Mouse (Mus musculus) liver, embryonic 15.5 days (tissue): ENCODE measurements around the gene Mia. TPM values are rescaled to one million over a fixed set of nuclear protein-coding genes. Genes with fewer than 3 reads are reported as not detected.

Experiments
- ATAC-seq: fragments of 200-750 bp; cut with Nextera tagmentation; 2 replicates; pipeline ENCODE4 v1.8.0; 2017; ENCODE audit warnings: moderate number of reproducible peaks, mild to moderate bottlenecking, moderate library complexity; ENCODE audit not compliant: insufficient read depth
- H3K27ac ChIP-seq: fragments of 300-500 bp; sonication (generic); replicated peaks from 2 replicates; pipeline ENCODE4 v1.5.1; 2015; ENCODE audit warnings: mild to moderate bottlenecking, inconsistent platforms
- H3K27me3 ChIP-seq: fragments of 300-500 bp; sonication (generic); 2 replicates; pipeline ENCODE4 v1.6.1; 2015; ENCODE audit warnings: mild to moderate bottlenecking, inconsistent platforms
- H3K36me3 ChIP-seq: fragments of 300-500 bp; sonication (generic); replicated peaks from 2 replicates; pipeline ENCODE4 v1.6.1; 2015; ENCODE audit warnings: moderate library complexity, mild to moderate bottlenecking, inconsistent platforms
- H3K4me1 ChIP-seq: fragments of 300-500 bp; sonication (generic); replicated peaks from 2 replicates; pipeline ENCODE4 v1.6.1; 2015; ENCODE audit warnings: inconsistent platforms
- H3K4me2 ChIP-seq: fragments of 300-500 bp; sonication (generic); 2 replicates; pipeline ENCODE4 v1.6.1; 2015; ENCODE audit warnings: moderate library complexity, mild to moderate bottlenecking, inconsistent platforms
- H3K4me3 ChIP-seq: fragments of 300-500 bp; sonication (generic); replicated peaks from 2 replicates; pipeline ENCODE4 v1.5.1; 2015; ENCODE audit warnings: mild to moderate bottlenecking, inconsistent platforms
- H3K9ac ChIP-seq: fragments of 300-500 bp; sonication (generic); 2 replicates; pipeline ENCODE4 v1.6.1; 2015; ENCODE audit warnings: moderate library complexity, mild to moderate bottlenecking, inconsistent platforms
- H3K9me3 ChIP-seq: fragments of 300-500 bp; sonication (generic); replicated peaks from 2 replicates; pipeline ENCODE4 v1.6.1; 2016; ENCODE audit warnings: inconsistent platforms
- WGBS: fragments of 180-500 bp; shearing (Covaris S2); methylation state at CpG from one replicate; pipeline ENCODE4 v1.1.7; 2015; ENCODE audit warnings: mixed read lengths; ENCODE audit not compliant: insufficient replicate concordance; 5-methylcytosine and 5-hydroxymethylcytosine counted together
- polyA plus RNA-seq: library from polyadenylated mRNA; unstranded; fragments of >200 nt; fragmentation: Nextera tagmentation; extraction: Ambion mirVana; gene quantifications from 2 replicates; pipeline ENCODE4 v1.2.1, GENCODE M21; 2015

Mia gene
- polyA plus RNA-seq, 1 experiment from 2014 or later, result 1.5 TPM

- no peak for ATAC-seq
- Histone ChIP-seq H3K36me3 (peaks cover 34% of the 10 kb centered on the region), H3K27ac (no peak overlapping the region), H3K4me2 (no peak overlapping the region), H3K4me1 (peaks cover 31% of the 10 kb centered on the region), H3K4me3 (no peak overlapping the region), H3K9me3 (no peaks in the 10 kb centered on the region), H3K27me3 (no peaks in the 10 kb centered on the region), H3K9ac (no peak overlapping the region)
- 57% methylated on average over 1 of the region's 1 CpGs for WGBS
Observed at GRCm38 (mm10) chr7:27182498-27182897, 1.5 kb upstream of the Mia start.

- Histone ChIP-seq H3K4me1 (peaks cover 33% of the 10 kb centered on the region), H3K27ac (0 out of 2 replicates have a peak overlapping the region, but pooled peaks have one; percentile 58), H3K36me3 (peaks cover 9% of the 10 kb centered on the region), H3K9me3 (no peaks in the 10 kb centered on the region), H3K9ac (no peak overlapping the region), H3K4me2 (no peak overlapping the region), H3K27me3 (no peaks in the 10 kb centered on the region), H3K4me3 (no peak overlapping the region)
- no peak for ATAC-seq
- WGBS, result 62% methylated on average over 5 of the region's 5 CpGs
Observed at GRCm38 (mm10) chr7:27180036-27180435, 921 bp downstream of the Mia start.

DNA sequence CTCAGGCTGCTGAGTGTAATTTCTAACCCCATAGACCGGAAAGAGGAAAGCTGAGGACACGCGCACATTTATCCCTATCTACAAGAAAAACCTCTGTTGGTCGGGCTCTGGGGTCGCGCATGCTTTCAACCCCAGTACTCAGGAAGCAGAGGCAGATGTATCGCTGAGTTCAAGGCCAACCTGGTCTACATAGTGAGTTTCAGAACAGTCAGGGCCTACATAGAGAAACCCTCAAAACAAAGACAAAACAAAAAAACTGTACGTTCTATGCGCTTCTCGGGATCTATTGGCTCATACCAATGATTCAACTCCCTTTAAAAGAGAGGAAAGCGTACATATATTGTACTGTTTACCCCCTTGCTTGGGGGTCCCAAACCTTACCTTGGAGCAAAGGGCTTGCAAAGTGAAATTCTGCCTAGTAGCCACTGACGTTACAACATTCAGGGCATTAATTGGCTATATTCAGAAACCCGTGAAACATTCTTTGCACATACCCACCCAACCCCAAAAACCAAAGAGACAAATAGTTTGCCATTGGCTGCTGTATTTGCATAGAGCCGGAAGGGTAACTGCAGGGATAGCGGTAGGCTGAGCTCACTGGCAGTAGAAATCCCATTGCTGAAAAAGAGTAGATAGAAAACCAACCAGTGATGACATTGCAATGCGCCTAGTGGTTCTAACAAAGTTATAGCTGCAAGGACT is 1.6 kb downstream of the Mia start:
- H3K4me3 ChIP-seq, result peak overlapping the region; percentile 89
- peak overlapping the region; percentile 80 for H3K4me2 ChIP-seq
- WGBS, result 44% methylated on average over 16 of the region's 16 CpGs
- peak overlapping the region; percentile 58 for H3K27ac ChIP-seq
- no peak for ATAC-seq
- H3K27me3 ChIP-seq, result no peaks in the 10 kb centered on the region
- H3K4me1 ChIP-seq, result peaks cover 33% of the 10 kb centered on the region
- peaks cover 7% of the 10 kb centered on the region; the same call in 1 of the 2 replicates for H3K36me3 ChIP-seq
- H3K9me3 ChIP-seq, result no peaks in the 10 kb centered on the region
- 0 out of 2 replicates have a peak overlapping the region, but pooled peaks have one; percentile 39 for H3K9ac ChIP-seq

- under 1% methylated on average over 53 of the region's 53 CpGs for WGBS
- H3K27me3 ChIP-seq, result no peaks in the 10 kb centered on the region
- H3K9ac ChIP-seq, result peak within 1 kb of the TSS; percentile 69
- peak; percentile 94 for ATAC-seq
- H3K36me3 ChIP-seq, result 0 out of 2 replicates have a peak, but pooled peaks cover 8% of the 10 kb centered on the region
- peak within 1 kb of the TSS; percentile 89 for H3K4me3 ChIP-seq
- H3K27ac ChIP-seq, result peak within 1 kb of the TSS; percentile 91
- H3K9me3 ChIP-seq, result no peaks in the 10 kb centered on the region
- H3K4me1 ChIP-seq, result peaks cover 33% of the 10 kb centered on the region
- peak within 1 kb of the TSS; percentile 80 for H3K4me2 ChIP-seq
Observed at GRCm38 (mm10) chr7:27178324-27179216, 2.4 kb downstream of the Mia start, which contains the start of gene Rab4b. Rab4b (minus strand) TSS chr7:27178896.

DNA sequence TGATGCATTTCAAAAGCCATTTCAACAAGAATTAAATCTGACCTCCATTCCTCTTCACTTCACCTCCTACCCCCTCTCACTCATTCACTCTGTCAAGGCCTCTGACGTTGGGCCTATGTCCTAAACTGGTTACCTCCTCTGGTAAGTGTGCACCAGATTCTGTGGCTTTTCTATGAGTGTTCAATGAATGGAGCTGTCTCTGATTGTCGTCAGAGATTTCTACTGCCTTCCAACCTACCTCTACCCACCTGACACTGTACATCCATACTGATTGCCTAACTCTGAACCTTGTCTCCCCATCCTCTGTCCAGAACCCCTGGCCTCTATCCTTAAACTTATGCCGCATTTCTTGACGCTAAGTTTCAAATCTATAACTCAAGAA is 3.0 kb downstream of the Mia start:
- no peaks in the 10 kb centered on the region for H3K27me3 ChIP-seq
- 19% methylated on average over 4 of the region's 4 CpGs for WGBS
- peak overlapping the region; percentile 80 for H3K4me2 ChIP-seq
- peak; percentile 4 for ATAC-seq
- peak overlapping the region; percentile 91 for H3K27ac ChIP-seq
- H3K9me3 ChIP-seq, result no peaks in the 10 kb centered on the region
- H3K4me1 ChIP-seq, result peaks cover 33% of the 10 kb centered on the region
- H3K9ac ChIP-seq, result peak overlapping the region; percentile 69
- H3K4me3 ChIP-seq, result peak overlapping the region; percentile 89
- peaks cover 10% of the 10 kb centered on the region; the same call in 1 of the 2 replicates for H3K36me3 ChIP-seq

DNA sequence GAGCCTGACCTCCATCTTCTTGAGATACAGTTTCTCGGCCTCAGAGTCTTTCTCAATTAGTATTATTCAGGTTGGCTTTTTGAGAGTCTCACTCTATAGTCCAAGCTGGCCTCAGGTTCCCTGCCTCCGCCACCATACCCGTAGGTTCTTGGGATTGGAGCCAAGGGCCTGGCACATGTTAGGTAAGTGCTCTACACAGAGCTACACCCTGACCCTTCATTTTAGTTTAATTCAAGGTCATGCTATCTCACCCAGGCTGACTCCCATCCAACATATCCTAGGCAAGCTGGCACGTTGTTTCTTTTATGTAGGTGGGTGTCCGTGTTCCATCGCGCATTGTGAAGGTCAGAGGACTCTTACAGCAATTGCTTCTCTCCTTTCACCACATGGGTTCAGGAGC is 6.1 kb downstream of the Mia start:
- Histone ChIP-seq H3K36me3 (peaks cover 16% of the 10 kb centered on the region; the same call in 1 of the 2 replicates), H3K4me2 (no peak overlapping the region), H3K4me3 (no peak overlapping the region), H3K9me3 (no peaks in the 10 kb centered on the region), H3K4me1 (peaks cover 22% of the 10 kb centered on the region), H3K27ac (no peak overlapping the region), H3K27me3 (no peaks in the 10 kb centered on the region), H3K9ac (no peak overlapping the region)
- 85% methylated on average over 7 of the region's 7 CpGs for WGBS
- ATAC-seq, result no peak

DNA sequence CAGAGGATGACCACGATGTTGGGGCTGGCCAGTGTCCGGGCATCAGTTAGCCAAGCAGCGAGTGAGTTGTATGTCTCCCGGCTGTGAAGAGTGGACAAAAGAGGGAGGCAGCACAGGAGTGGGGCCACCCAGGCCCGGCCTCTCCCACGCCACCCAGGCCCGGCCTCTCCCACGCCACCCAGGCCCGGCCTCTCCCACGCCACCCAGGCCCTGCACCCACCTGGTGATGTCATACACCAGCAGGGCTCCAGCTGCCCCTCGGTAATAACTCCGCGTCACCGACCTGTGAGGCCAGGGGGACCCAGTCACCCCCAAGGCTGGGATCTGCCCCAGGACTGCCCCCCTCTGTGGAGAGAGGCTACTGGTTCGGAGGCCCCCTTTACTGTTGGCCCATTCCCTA is 6.5 kb downstream of the Mia start:
- no peak for ATAC-seq
- Histone ChIP-seq H3K9ac (no peak overlapping the region), H3K36me3 (peaks cover 16% of the 10 kb centered on the region; the same call in 1 of the 2 replicates), H3K4me1 (peaks cover 18% of the 10 kb centered on the region), H3K27me3 (no peaks in the 10 kb centered on the region), H3K4me3 (no peak overlapping the region), H3K27ac (no peak overlapping the region), H3K9me3 (no peaks in the 10 kb centered on the region), H3K4me2 (no peak overlapping the region)
- WGBS, result 80% methylated on average over 15 of the region's 15 CpGs

DNA sequence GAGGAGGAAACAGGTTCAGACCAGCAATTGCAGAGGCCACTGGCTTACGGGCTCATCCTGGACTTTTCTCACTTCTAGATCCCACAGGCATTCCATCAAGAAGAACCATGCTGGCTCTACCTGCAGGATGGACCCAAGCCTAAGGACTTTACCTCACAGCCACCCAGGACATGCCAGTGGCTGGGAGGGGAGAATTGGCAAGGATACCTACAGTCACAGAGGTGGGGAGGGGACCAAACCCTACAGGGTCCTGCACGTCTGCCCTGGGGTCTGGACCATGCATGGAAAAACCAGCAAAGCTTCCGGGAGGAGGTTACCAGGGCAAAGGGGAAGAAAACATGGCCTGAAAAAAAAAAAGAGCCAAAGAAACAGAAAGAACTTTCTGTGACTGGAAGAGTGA is 10.0 kb downstream of the Mia start:
- H3K4me3 ChIP-seq, result no peak overlapping the region
- H3K36me3 ChIP-seq, result peaks cover 16% of the 10 kb centered on the region; the same call in 1 of the 2 replicates
- H3K27ac ChIP-seq, result no peak overlapping the region
- H3K4me1 ChIP-seq, result peaks cover 17% of the 10 kb centered on the region
- H3K9ac ChIP-seq, result no peak overlapping the region
- H3K27me3 ChIP-seq, result no peaks in the 10 kb centered on the region
- H3K9me3 ChIP-seq, result no peaks in the 10 kb centered on the region
- ATAC-seq, result no peak
- H3K4me2 ChIP-seq, result no peak overlapping the region
- WGBS, result 70% methylated on average over 3 of the region's 3 CpGs

DNA sequence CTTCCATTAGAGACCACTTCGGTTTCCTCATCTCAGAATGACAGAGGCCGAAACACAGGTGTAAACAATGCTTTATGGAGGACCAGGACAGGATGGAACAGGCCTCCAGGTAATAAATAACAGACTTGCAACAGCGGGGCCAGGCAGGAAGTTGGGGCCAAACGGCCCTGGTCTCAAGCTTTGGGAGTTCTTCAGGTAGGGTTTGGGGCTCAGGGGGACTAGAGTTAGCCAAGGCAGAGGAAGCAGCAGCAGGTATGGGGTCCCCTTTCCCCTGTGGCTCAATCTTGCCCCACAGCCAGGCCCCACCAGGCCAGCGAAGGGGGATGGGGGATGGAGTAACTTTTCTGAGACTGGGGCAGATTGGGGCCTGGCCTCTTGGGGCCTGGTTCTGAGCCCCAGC is 12.6 kb downstream of the Mia start:
- no peak for ATAC-seq
- H3K27me3 ChIP-seq, result no peaks in the 10 kb centered on the region
- 74% methylated on average over 5 of the region's 5 CpGs for WGBS
- H3K9me3 ChIP-seq, result no peaks in the 10 kb centered on the region
- H3K9ac ChIP-seq, result no peak overlapping the region
- H3K36me3 ChIP-seq, result peaks cover 27% of the 10 kb centered on the region
- peaks cover 44% of the 10 kb centered on the region for H3K4me1 ChIP-seq
- H3K27ac ChIP-seq, result peak overlapping the region; percentile 94
- H3K4me2 ChIP-seq, result no peak overlapping the region
- no peak overlapping the region for H3K4me3 ChIP-seq

- Histone ChIP-seq H3K4me3 (peak overlapping the region; percentile 84), H3K27me3 (no peaks in the 10 kb centered on the region), H3K9ac (peak overlapping the region; percentile 91), H3K4me1 (peaks cover 51% of the 10 kb centered on the region), H3K27ac (peak overlapping the region; percentile 94), H3K36me3 (peaks cover 29% of the 10 kb centered on the region), H3K4me2 (peak overlapping the region; percentile 95), H3K9me3 (no peaks in the 10 kb centered on the region)
- WGBS, result 63% methylated on average over 11 of the region's 11 CpGs
- no peak for ATAC-seq
Observed at GRCm38 (mm10) chr7:27167475-27168094, 13.4 kb downstream of the Mia start.
